Mouse (Mus musculus): ENCODE data around the gene Tmem246. TPM values are rescaled to one million over a fixed set of nuclear protein-coding genes. Genes with fewer than 3 reads are reported as not detected.

Gene Tmem246
- polyA plus RNA-seq, 1 experiment: 2.2 TPM

DNA sequence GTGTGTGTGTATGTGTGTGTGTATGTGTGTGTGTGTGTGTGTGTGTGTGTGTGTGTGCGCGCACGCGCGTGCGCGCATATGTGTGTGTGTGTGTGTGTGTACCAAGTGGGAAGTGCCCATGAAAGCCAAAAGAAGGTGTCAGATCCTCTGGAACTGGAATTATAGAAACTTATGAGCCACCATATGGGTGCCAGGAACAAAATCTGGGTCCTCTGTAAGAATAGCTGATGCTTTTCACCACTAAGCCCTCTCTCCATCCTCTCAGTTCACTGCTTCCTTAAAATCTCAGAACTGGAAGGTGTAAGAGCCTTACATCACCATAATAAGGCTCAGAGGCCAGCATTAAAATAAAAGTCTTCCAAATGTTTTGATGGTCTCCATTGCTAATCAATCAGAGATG lies 40.3 kb downstream of the Tmem246 start:
- Histone ChIP-seq H3K79me2 (ENCODE audit: control insufficient read depth, insufficient read depth) (no peaks in the 10 kb centered on the region), H3K36me3 (ENCODE audit: control insufficient read depth, insufficient read depth) (no peaks in the 10 kb centered on the region), H3K27me3 (ENCODE audit: control insufficient read depth, insufficient read depth, insufficient read length) (no peaks in the 10 kb centered on the region), H3K4me3 (no peak overlapping the region), H3K4me2 (ENCODE audit: low read depth) (no peak overlapping the region), H3ac (ENCODE audit: control insufficient read depth, insufficient read length) (no peak overlapping the region)
- TF ChIP-seq CEBPB (IDR thresholded peaks at IDR 0.05; ENCODE audit: insufficient read depth, poor library complexity, severe bottlenecking) (no peak), SRF (IDR thresholded peaks at IDR 0.05; ENCODE audit: control insufficient read depth, insufficient read length, low read depth) (no peak), MYOD1 (IDR thresholded peaks at IDR 0.05; ENCODE audit: control insufficient read depth in 1 of 3, insufficient read length in 2 of 3, low read depth in 2 of 3) (no peak), REST (IDR thresholded peaks at IDR 0.05; ENCODE audit: insufficient read depth, insufficient read length) (no peak), MAX (IDR thresholded peaks at IDR 0.05; ENCODE audit: low read depth) (no peak), POLR2A (IDR thresholded peaks at IDR 0.05; ENCODE audit: insufficient read length, low read depth) (no peak)

DNA sequence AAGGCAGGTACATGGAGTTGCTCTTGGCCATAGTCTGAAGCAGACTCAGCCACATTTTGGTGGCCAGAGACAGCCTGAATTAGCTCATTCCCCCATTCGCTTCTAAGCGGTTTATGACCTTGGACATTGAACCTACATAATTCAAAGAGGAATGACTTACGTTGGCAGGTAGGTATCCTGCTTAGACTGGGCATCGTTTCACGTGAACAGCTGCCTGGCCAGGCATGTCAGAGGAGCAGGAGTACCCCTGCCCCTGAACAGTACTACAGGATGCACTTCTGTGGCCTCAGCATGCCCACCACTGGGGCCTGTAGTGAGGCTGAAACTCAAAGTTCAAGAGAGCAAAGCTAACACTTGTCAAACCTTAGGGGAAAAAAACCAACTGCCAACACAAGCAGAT lies 44.3 kb downstream of the Tmem246 start:
- no peak for TF ChIP-seq SRF (IDR thresholded peaks at IDR 0.05; ENCODE audit: control insufficient read depth, insufficient read length, low read depth)
- TF ChIP-seq CEBPB (IDR thresholded peaks at IDR 0.05; ENCODE audit: insufficient read depth, poor library complexity, severe bottlenecking): no peak
- no peak for TF ChIP-seq TCF12 (IDR thresholded peaks at IDR 0.05; ENCODE audit: insufficient read depth, poor library complexity, severe bottlenecking)
- no peak for TF ChIP-seq POLR2AphosphoS2 (IDR thresholded peaks at IDR 0.05; ENCODE audit: insufficient read length, low read depth)
- no peak for TF ChIP-seq POLR2A (IDR thresholded peaks at IDR 0.05; ENCODE audit: insufficient read length, low read depth)
- no peak for TF ChIP-seq REST (IDR thresholded peaks at IDR 0.05; ENCODE audit: insufficient read depth, insufficient read length)
- TF ChIP-seq USF1 (IDR thresholded peaks at IDR 0.05; ENCODE audit: low read depth): no peak
- no peak for TF ChIP-seq MYOG (IDR thresholded peaks at IDR 0.05; ENCODE audit: control insufficient read depth in 1 of 3, insufficient read depth in 1 of 3, insufficient read length in 2 of 3, low read depth in 2 of 3)
- TF ChIP-seq MYOD1 (IDR thresholded peaks at IDR 0.05; ENCODE audit: control insufficient read depth in 1 of 3, insufficient read length in 2 of 3, low read depth in 2 of 3): no peak
- Histone ChIP-seq H3K4me3 (no peak overlapping the region), H3K36me3 (ENCODE audit: control insufficient read depth, insufficient read depth) (no peaks in the 10 kb centered on the region), H3K4me2 (ENCODE audit: low read depth) (no peak overlapping the region), H3K27me3 (ENCODE audit: control insufficient read depth, insufficient read depth, insufficient read length) (no peaks in the 10 kb centered on the region), H3K79me2 (ENCODE audit: control insufficient read depth, insufficient read depth) (no peaks in the 10 kb centered on the region), H3ac (ENCODE audit: control insufficient read depth, insufficient read length) (no peak overlapping the region)

DNA sequence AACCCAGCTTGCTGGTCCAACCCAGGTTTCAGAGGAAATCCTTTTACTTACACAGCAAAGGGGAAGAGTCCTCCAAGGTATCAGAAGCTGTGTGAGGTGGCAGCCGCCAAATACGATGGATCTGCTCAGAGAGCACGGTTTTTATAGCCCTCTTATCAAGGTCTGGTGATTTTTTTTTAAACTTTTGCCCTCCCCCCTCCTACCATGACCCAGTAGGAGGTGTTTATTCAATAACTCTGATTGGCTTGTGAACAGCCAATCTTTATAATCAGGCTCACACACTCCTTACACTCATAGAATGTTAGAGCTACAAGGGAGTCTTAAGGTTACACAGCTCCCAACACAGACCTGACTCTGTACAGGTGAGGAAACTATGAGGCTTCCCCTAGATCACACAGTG lies 48.3 kb downstream of the Tmem246 start, which contains the start of gene Aldob:
TSS of gene Aldob (minus strand) at position 164 of the 400 bp plus-strand sequence.
- Histone ChIP-seq H3K4me3 (no peak within 1 kb of the TSS), H3K4me2 (ENCODE audit: low read depth) (no peak within 1 kb of the TSS), H3ac (ENCODE audit: control insufficient read depth, insufficient read length) (no peak within 1 kb of the TSS), H3K79me2 (ENCODE audit: control insufficient read depth, insufficient read depth) (no peaks in the 10 kb centered on the region), H3K36me3 (ENCODE audit: control insufficient read depth, insufficient read depth) (no peaks in the 10 kb centered on the region), H3K27me3 (ENCODE audit: control insufficient read depth, insufficient read depth, insufficient read length) (no peaks in the 10 kb centered on the region)
- TF ChIP-seq REST (IDR thresholded peaks at IDR 0.05; ENCODE audit: insufficient read depth, insufficient read length): no peak
- TF ChIP-seq TCF3 (IDR thresholded peaks at IDR 0.05; ENCODE audit: insufficient read length, low read depth): no peak
- TF ChIP-seq E2F4 (IDR thresholded peaks at IDR 0.05; ENCODE audit: insufficient read depth): no peak
- TF ChIP-seq SRF (IDR thresholded peaks at IDR 0.05; ENCODE audit: control insufficient read depth, insufficient read length, low read depth): no peak
- no peak for TF ChIP-seq CEBPB (IDR thresholded peaks at IDR 0.05; ENCODE audit: insufficient read depth, poor library complexity, severe bottlenecking)

DNA sequence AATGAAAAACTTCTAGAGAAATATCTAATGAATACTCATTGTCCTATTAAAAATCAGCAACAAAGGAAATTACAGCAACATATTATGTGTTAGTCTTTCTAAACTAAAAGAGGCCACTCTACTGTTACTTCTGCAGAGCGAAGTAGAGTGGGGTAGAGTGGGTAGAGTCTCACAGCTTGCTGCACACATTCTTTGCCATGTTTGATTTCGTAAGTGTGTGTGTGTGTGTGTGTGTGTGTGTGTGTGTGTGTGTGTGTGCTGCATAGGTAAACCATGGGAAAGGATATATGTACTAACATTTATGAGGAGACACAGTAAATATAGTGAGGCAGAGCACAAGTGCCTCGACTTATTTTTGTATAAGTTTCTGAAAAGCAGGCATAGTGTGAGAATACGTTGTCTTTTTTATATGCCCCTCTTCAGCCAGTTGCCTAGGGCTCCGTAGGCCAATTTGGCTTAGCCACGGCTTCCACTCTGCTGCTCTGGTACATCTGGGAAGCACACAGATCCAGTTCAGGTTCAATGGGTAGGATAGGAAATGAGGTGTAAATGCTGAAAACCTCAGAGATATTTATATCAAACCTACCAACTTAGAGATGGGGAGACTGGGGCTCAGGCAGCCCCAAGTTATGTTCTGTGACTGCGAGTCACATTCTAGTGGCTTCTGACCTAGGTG lies 50.0 kb downstream of the Tmem246 start:
- Histone ChIP-seq H3K79me2 (ENCODE audit: control insufficient read depth, insufficient read depth) (no peaks in the 10 kb centered on the region), H3K4me3 (no peak overlapping the region), H3ac (ENCODE audit: control insufficient read depth, insufficient read length) (no peak overlapping the region), H3K4me2 (ENCODE audit: low read depth) (no peak overlapping the region), H3K27me3 (ENCODE audit: control insufficient read depth, insufficient read depth, insufficient read length) (no peaks in the 10 kb centered on the region), H3K36me3 (ENCODE audit: control insufficient read depth, insufficient read depth) (no peaks in the 10 kb centered on the region)
- TF ChIP-seq MAX (IDR thresholded peaks at IDR 0.05; ENCODE audit: low read depth) (no peak), CEBPB (IDR thresholded peaks at IDR 0.05; ENCODE audit: insufficient read depth, poor library complexity, severe bottlenecking) (no peak), MYOG (IDR thresholded peaks at IDR 0.05; ENCODE audit: control insufficient read depth in 1 of 3, insufficient read depth in 1 of 3, insufficient read length in 2 of 3, low read depth in 2 of 3) (no peak), TCF12 (IDR thresholded peaks at IDR 0.05; ENCODE audit: insufficient read depth, poor library complexity, severe bottlenecking) (no peak), REST (IDR thresholded peaks at IDR 0.05; ENCODE audit: insufficient read depth, insufficient read length) (no peak), POLR2AphosphoS2 (IDR thresholded peaks at IDR 0.05; ENCODE audit: insufficient read length, low read depth) (no peak), MYOD1 (IDR thresholded peaks at IDR 0.05; ENCODE audit: control insufficient read depth in 1 of 3, insufficient read length in 2 of 3, low read depth in 2 of 3) (no peak), E2F4 (IDR thresholded peaks at IDR 0.05; ENCODE audit: insufficient read depth) (no peak), USF1 (IDR thresholded peaks at IDR 0.05; ENCODE audit: low read depth) (no peak)

DNA sequence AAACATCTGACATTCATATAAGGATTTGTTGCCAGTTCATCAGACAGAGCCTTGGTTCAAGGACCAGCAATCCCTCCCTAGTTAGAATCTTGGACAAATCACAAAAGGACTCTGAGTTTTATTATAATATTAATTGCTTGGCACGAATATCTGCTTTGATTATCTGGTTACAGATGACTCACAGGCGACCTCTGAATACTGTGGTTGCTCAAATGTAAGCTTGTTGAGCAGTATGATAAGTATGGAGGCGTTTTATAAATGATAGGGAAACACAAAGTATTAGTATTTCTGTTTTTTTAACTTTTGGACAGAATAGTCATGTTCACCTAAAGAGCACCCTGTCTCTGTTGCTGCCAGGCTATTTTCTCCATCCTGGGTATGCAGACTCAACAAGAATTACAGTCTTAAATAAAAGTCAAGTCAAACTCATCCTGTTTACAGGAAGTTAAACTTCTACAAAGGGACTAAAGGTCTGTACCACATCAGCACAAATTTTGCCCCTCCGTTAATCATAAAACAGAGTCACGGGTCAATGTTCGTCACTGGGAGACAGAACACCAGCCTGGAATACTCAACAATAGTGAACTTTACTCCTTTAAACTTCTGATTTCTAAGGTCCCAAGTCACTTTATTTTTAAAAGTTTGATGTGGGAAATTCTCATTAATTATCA lies 50.7 kb downstream of the Tmem246 start:
- Histone ChIP-seq H3K36me3 (ENCODE audit: control insufficient read depth, insufficient read depth) (no peaks in the 10 kb centered on the region), H3ac (ENCODE audit: control insufficient read depth, insufficient read length) (no peak overlapping the region), H3K27me3 (ENCODE audit: control insufficient read depth, insufficient read depth, insufficient read length) (no peaks in the 10 kb centered on the region), H3K79me2 (ENCODE audit: control insufficient read depth, insufficient read depth) (no peaks in the 10 kb centered on the region), H3K4me3 (no peak overlapping the region), H3K4me2 (ENCODE audit: low read depth) (no peak overlapping the region)
- TF ChIP-seq POLR2A (IDR thresholded peaks at IDR 0.05; ENCODE audit: insufficient read length, low read depth) (no peak), MYOG (IDR thresholded peaks at IDR 0.05; ENCODE audit: control insufficient read depth in 1 of 3, insufficient read depth in 1 of 3, insufficient read length in 2 of 3, low read depth in 2 of 3) (no peak), TCF12 (IDR thresholded peaks at IDR 0.05; ENCODE audit: insufficient read depth, poor library complexity, severe bottlenecking) (no peak), CEBPB (IDR thresholded peaks at IDR 0.05; ENCODE audit: insufficient read depth, poor library complexity, severe bottlenecking) (no peak)

Measured in myocyte (in vitro differentiated cells).